Mouse (Mus musculus) kidney, embryonic 16.5 days (tissue): ENCODE measurements around the gene 5830473C10Rik. TPM values are rescaled to one million over a fixed set of nuclear protein-coding genes. Genes with fewer than 3 reads are reported as not detected.

Source experiments
- ATAC-seq: fragments of 200-750 bp; cut with Nextera tagmentation; 2 replicates; pipeline ENCODE4 v1.8.0; 2017; ENCODE audit warnings: moderate TSS enrichment; ENCODE audit not compliant: low FRiP score, low TSS enrichment
- H3K27ac ChIP-seq: fragments of 300-500 bp; sonication (generic); 2 replicates; pipeline ENCODE4 v1.5.1; 2014; ENCODE audit warnings: low read length
- H3K27me3 ChIP-seq: fragments of 300-500 bp; sonication (generic); 2 replicates; pipeline ENCODE4 v1.6.1; 2014; ENCODE audit warnings: low read length, control low read depth, mixed read lengths; ENCODE audit not compliant: insufficient read depth
- H3K36me3 ChIP-seq: fragments of 300-500 bp; sonication (generic); 2 replicates; pipeline ENCODE4 v1.6.1; 2014; ENCODE audit warnings: low read length, control low read depth, mixed read lengths; ENCODE audit not compliant: insufficient read depth
- H3K4me1 ChIP-seq: fragments of 300-500 bp; sonication (generic); 2 replicates; pipeline ENCODE4 v1.6.1; 2014; ENCODE audit warnings: low read length, control low read depth, mixed read lengths; ENCODE audit not compliant: insufficient read depth
- H3K4me2 ChIP-seq: fragments of 300-500 bp; sonication (generic); replicated peaks from 2 replicates; pipeline ENCODE4 v1.6.1; 2014; ENCODE audit warnings: low read depth, low read length
- H3K4me3 ChIP-seq: fragments of 300-500 bp; sonication (generic); 2 replicates; pipeline ENCODE4 v1.5.1; 2014; ENCODE audit warnings: mild to moderate bottlenecking, low read length
- H3K9ac ChIP-seq: fragments of 300-500 bp; sonication (generic); replicated peaks from 2 replicates; pipeline ENCODE4 v1.6.1; 2014; ENCODE audit warnings: low read length
- H3K9me3 ChIP-seq: fragments of 300-500 bp; sonication (generic); 2 replicates; pipeline ENCODE4 v1.6.1; 2016; ENCODE audit warnings: low read length, control low read depth
- WGBS: fragments of 180-500 bp; shearing (Covaris S2); extraction: QIAGEN DNeasy Blood & Tissue Kit; methylation state at CpG from one replicate; pipeline ENCODE4 v1.1.7; 2014; 5-methylcytosine and 5-hydroxymethylcytosine counted together
- polyA plus RNA-seq: library from polyadenylated mRNA; unstranded; fragments of >200 nt; fragmentation: Nextera tagmentation; extraction: Ambion mirVana; gene quantifications from 2 replicates; pipeline ENCODE4 v1.2.1, GENCODE M21; 2015

The 5830473C10Rik gene
- polyA plus RNA-seq, 1 experiment from 2014 or later = 0.39 TPM

DNA sequence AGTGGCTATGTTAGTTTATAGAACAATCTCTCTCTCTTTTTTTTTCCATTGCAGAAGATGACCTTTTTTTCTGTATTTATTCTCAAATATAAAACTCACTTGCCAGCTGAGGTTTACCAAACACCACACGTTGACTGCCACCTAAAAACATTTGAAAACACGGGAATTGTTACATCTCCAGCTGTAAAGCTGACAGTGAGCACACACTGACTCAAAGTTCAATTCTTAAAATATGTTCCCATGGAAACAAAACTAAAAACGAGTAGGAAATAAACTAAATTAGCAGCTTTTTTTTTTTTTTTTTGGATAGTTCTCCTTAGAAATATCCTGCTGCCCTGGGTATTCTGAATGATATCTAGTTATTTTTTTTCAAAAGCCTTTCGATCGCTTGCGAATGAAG is 4.3 kb downstream of the 5830473C10Rik start:
- Histone ChIP-seq H3K36me3 (no peaks in the 10 kb centered on the region), H3K27ac (no peak overlapping the region), H3K9me3 (no peaks in the 10 kb centered on the region), H3K27me3 (no peaks in the 10 kb centered on the region), H3K4me2 (no peak overlapping the region), H3K4me3 (no peak overlapping the region), H3K4me1 (peaks cover 5% of the 10 kb centered on the region), H3K9ac (no peak overlapping the region)
- WGBS = 83% methylated on average over 6 of the region's 6 CpGs
- ATAC-seq = no peak

- 68% methylated on average over 5 of the region's 5 CpGs for WGBS
- no peak for ATAC-seq
- Histone ChIP-seq H3K9ac (no peak overlapping the region), H3K27ac (no peak overlapping the region), H3K36me3 (no peaks in the 10 kb centered on the region), H3K4me2 (no peak overlapping the region), H3K4me1 (peaks cover 5% of the 10 kb centered on the region), H3K4me3 (no peak overlapping the region), H3K27me3 (no peaks in the 10 kb centered on the region), H3K9me3 (no peaks in the 10 kb centered on the region)
Observed at GRCm38 (mm10) chr5:90567788-90568187, 6.9 kb downstream of the 5830473C10Rik start.

- Histone ChIP-seq H3K27me3 (no peaks in the 10 kb centered on the region), H3K36me3 (no peaks in the 10 kb centered on the region), H3K9me3 (no peaks in the 10 kb centered on the region), H3K4me1 (peaks cover 5% of the 10 kb centered on the region), H3K9ac (no peak overlapping the region), H3K4me2 (no peak overlapping the region), H3K4me3 (no peak overlapping the region), H3K27ac (no peak overlapping the region)
- ATAC-seq = no peak; the same call in 1 of the 2 replicates
Observed at GRCm38 (mm10) chr5:90568338-90568737, 7.4 kb downstream of the 5830473C10Rik start.

DNA sequence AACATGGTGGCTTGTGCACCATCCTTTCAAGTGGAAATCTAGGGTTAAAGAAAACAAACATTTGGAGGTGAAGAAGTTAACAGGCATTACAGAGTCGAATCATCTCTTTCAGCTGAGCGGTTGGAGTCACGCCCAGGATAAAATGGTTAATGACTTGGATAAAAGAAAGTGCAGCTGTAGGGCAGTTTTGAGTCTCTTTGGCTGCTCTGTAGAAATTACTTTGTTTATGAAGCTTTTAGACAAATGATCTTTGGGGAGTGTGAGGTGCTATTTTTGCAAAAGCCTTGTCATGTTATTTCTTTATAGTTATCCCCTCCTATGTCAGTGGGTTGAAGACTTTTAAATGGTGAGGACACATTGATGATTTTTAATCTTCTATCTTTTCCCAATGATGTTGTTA is 10.3 kb downstream of the 5830473C10Rik start:
- no peaks in the 10 kb centered on the region for H3K9me3 ChIP-seq
- H3K36me3 ChIP-seq = no peaks in the 10 kb centered on the region
- no peak overlapping the region for H3K4me3 ChIP-seq
- no peak for ATAC-seq
- H3K9ac ChIP-seq = no peak overlapping the region
- H3K27ac ChIP-seq = no peak overlapping the region
- H3K4me1 ChIP-seq = peaks cover 5% of the 10 kb centered on the region
- no peaks in the 10 kb centered on the region for H3K27me3 ChIP-seq
- H3K4me2 ChIP-seq = no peak overlapping the region
- 25% methylated on average over 3 of the region's 3 CpGs for WGBS

DNA sequence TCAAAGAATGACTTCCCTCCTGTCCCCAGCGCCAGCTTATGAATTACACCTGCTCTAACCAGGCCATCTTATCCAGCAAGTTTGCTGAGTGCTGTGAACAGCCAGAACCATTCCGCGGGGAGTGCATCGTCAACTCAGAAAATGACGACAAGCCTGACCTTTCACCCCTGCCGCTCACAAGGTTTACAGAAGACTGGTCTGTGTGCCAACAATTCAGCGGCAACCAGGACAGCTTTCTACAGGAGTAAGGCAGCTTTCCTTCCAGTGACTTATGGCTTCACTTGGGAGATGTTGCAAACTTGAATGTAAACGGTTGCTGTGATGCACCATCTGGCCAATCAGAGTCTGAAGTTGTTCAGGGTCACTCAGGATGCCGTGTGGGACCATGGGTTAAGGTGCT is 16.8 kb downstream of the 5830473C10Rik start:
- no peak for ATAC-seq
- Histone ChIP-seq H3K36me3 (no peaks in the 10 kb centered on the region), H3K9ac (no peak overlapping the region), H3K9me3 (0 out of 2 replicates have a peak, but pooled peaks cover 2% of the 10 kb centered on the region), H3K27ac (no peak overlapping the region), H3K4me2 (no peak overlapping the region), H3K4me3 (no peak overlapping the region), H3K4me1 (no peaks in the 10 kb centered on the region), H3K27me3 (no peaks in the 10 kb centered on the region)
- WGBS = 72% methylated on average over 9 of the region's 9 CpGs

- 74% methylated on average over 9 of the region's 9 CpGs for WGBS
- Histone ChIP-seq H3K27me3 (no peaks in the 10 kb centered on the region), H3K36me3 (no peaks in the 10 kb centered on the region), H3K4me1 (no peaks in the 10 kb centered on the region), H3K9ac (no peak overlapping the region), H3K4me2 (no peak overlapping the region), H3K27ac (no peak overlapping the region), H3K4me3 (no peak overlapping the region), H3K9me3 (0 out of 2 replicates have a peak, but pooled peaks cover 2% of the 10 kb centered on the region)
- ATAC-seq = no peak
Observed at GRCm38 (mm10) chr5:90579556-90579955, 18.6 kb downstream of the 5830473C10Rik start.

GRCm38 (mm10) chr5:90582179-90582578 is 21.3 kb downstream of the 5830473C10Rik start:
- 87% methylated on average over 6 of the region's 6 CpGs for WGBS
- 0 out of 2 replicates have a peak, but pooled peaks cover 2% of the 10 kb centered on the region for H3K9me3 ChIP-seq
- no peaks in the 10 kb centered on the region for H3K36me3 ChIP-seq
- no peaks in the 10 kb centered on the region for H3K4me1 ChIP-seq
- no peak overlapping the region for H3K4me3 ChIP-seq
- no peak overlapping the region for H3K27ac ChIP-seq
- ATAC-seq = no peak
- no peak overlapping the region for H3K4me2 ChIP-seq
- no peak overlapping the region for H3K9ac ChIP-seq
- no peaks in the 10 kb centered on the region for H3K27me3 ChIP-seq

GRCm38 (mm10) chr5:90584799-90585198 is 23.9 kb downstream of the 5830473C10Rik start:
- no peaks in the 10 kb centered on the region for H3K27me3 ChIP-seq
- H3K4me2 ChIP-seq = no peak overlapping the region
- WGBS = 84% methylated on average over 7 of the region's 7 CpGs
- H3K36me3 ChIP-seq = no peaks in the 10 kb centered on the region
- no peaks in the 10 kb centered on the region for H3K4me1 ChIP-seq
- no peak for ATAC-seq
- H3K9ac ChIP-seq = no peak overlapping the region
- no peak overlapping the region for H3K4me3 ChIP-seq
- no peak overlapping the region for H3K27ac ChIP-seq
- H3K9me3 ChIP-seq = 0 out of 2 replicates have a peak, but pooled peaks cover 2% of the 10 kb centered on the region

DNA sequence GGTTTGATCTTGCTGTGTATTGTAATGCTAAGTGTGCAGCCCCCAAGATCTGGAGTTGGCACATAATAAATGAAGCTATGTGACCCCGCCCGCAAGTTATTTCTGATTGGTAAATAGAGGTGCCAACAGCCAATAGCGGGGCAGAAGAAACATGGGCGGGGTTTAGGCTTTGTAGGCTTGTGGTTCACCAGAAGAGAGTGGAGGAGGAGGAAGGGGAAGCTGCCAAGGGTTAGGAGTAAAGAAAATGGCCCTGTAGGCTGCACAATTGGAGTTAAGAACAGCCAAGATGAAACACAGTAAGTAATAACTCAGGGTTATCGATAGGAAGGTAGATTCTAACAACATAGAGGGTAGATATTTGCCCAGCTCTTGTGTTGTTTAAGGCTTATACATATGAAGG is 25.6 kb downstream of the 5830473C10Rik start:
- no peak for ATAC-seq
- WGBS = 82% methylated on average over 5 of the region's 5 CpGs

DNA sequence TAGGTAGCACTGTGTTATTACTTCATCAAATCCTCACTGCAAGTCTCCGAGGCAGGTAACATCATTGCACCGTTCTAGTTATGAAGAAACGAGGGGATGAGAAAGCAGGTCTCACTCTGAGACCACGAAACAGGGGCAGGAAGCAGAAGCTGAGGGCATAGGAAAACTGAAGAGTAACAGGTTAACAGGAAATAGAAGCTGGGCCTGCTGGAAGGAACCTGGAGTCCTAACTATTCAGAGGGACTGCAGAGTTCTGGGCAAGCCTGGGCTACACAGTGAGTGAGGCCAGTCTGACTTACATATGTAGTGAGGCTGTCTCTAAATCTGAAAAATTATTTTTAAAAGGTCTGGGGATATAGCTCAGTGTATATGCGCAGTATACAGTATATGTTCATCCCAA is 27.2 kb downstream of the 5830473C10Rik start:
- Histone ChIP-seq H3K4me3 (no peak overlapping the region), H3K27me3 (no peaks in the 10 kb centered on the region), H3K4me1 (no peaks in the 10 kb centered on the region), H3K4me2 (no peak overlapping the region), H3K9me3 (no peaks in the 10 kb centered on the region), H3K36me3 (no peaks in the 10 kb centered on the region), H3K27ac (no peak overlapping the region), H3K9ac (no peak overlapping the region)
- 95% methylated on average over 5 of the region's 5 CpGs for WGBS
- ATAC-seq = no peak

More for the DNA sequence above, 25.6 kb downstream of the 5830473C10Rik start:
- Histone ChIP-seq H3K9me3 (no peaks in the 10 kb centered on the region), H3K27me3 (no peaks in the 10 kb centered on the region), H3K27ac (no peak overlapping the region), H3K9ac (no peak overlapping the region), H3K4me2 (no peak overlapping the region), H3K36me3 (no peaks in the 10 kb centered on the region), H3K4me3 (no peak overlapping the region), H3K4me1 (no peaks in the 10 kb centered on the region)
